Mouse (Mus musculus) lung, postnatal 0 days (tissue): ENCODE data around the gene Coro2a.

Source experiments
- CTCF ChIP-seq: IDR thresholded peaks from 2 replicates; pipeline ENCODE4 v1.5.1; 2016; ENCODE audit warnings: antibody characterized with exemption, mild to moderate bottlenecking
- EP300 ChIP-seq: IDR thresholded peaks from 2 replicates; pipeline ENCODE4 v1.6.1; 2016; ENCODE audit warnings: antibody characterized with exemption, mild to moderate bottlenecking, control low read depth

GRCm38 (mm10) chr4:46650086-46650753, 48.2 kb upstream of the Coro2a start, which contains the start of gene Tbc1d2:
- TF ChIP-seq EP300 = no peak
- peak; percentile 68 for TF ChIP-seq CTCF
